17 mouse cellular contexts compared by ENCODE assay signal in the genomic region with DNA sequence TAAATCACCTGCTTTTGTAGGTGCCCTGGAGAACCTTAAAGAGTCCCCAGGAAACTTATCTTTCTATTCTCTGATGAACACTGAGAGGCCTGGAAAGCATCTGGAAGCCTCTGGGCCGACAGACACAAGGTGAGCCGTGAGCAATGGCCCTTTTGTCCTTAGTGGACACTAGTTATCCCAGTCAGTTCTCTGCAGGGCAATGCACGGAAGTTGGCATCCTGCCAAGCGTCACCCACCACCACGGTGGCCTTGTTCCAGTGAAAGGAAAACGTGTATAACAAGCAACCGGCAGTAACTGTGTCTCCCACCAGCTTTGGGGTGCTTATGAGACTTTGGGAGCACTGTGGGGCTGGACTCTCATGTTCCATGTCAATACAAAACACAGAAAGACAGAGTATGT. TPM values are rescaled to one million over a fixed set of nuclear protein-coding genes. Genes with fewer than 3 reads are reported as not detected.
DNase-seq lines count a peak whose midpoint lies in the region; ATAC-seq and TF ChIP-seq lines count a peak whose summit lies in the region.
"Had no signal": no experiment of that assay in that cellular context is flagged by ENCODE, and none has a peak within 500 bp of the region (broad histone marks: within the 10 kb centered on the region; RNA-seq: fewer than 3 reads in every experiment).

No protein-coding gene starts in this region.

- H3K27ac ChIP-seq in forebrain, embryonic 14.5 days (ENCODE audit: low read depth, low read length) = 0 out of 2 replicates have a peak overlapping the region, but pooled peaks have one; percentile 30
- no peak overlapping the region for H3K27ac ChIP-seq in forebrain, postnatal 0 days (ENCODE audit: low read depth, low read length)
- no peak overlapping the region for H3K27ac ChIP-seq in kidney, embryonic 14.5 days (ENCODE audit: low read depth, low read length)
- H3K27ac ChIP-seq: left cerebral cortex, adult 2 months; limb, embryonic 10.5 days; lung, embryonic 15.5 days; macrophage; midbrain, embryonic 12.5 days had no signal

- no peaks in the 10 kb centered on the region for H3K9me3 ChIP-seq in forebrain, embryonic 14.5 days (replicated peaks; ENCODE audit: control insufficient read depth, low read length)
- no peaks in the 10 kb centered on the region for H3K9me3 ChIP-seq in forebrain, postnatal 0 days (ENCODE audit: low read length)
- no peaks in the 10 kb centered on the region for H3K9me3 ChIP-seq in kidney, embryonic 14.5 days (ENCODE audit: control insufficient read depth, low read length)
- H3K9me3 ChIP-seq: limb, embryonic 10.5 days; lung, embryonic 15.5 days; midbrain, embryonic 12.5 days had no signal

- DNase-seq in forebrain, embryonic 14.5 days (ENCODE audit: low spot score) = no peak
- no peak for DNase-seq in forebrain, postnatal 0 days
- DNase-seq in kidney, postnatal 4 days = peak; percentile 26 to 30
- peak; percentile 24 for DNase-seq in urinary bladder, postnatal 14 days (ENCODE audit: low spot score)
- no peak for DNase-seq in urinary bladder, postnatal 4 days (ENCODE audit: low spot score in 2 of 2)
- no peak for DNase-seq in spleen, postnatal 4 days (ENCODE audit: low spot score in 2 of 2)
- no peak for DNase-seq in cerebellum, postnatal 14 days
- DNase-seq: cerebellum, adult 11 months; cerebellum, postnatal 36 days; gastrocnemius, postnatal 14 days had no signal

- 0 out of 2 replicates have a peak overlapping the region, but pooled peaks have one; percentile 29 for H3K9ac ChIP-seq in forebrain, embryonic 14.5 days (ENCODE audit: low read length)
- H3K9ac ChIP-seq in forebrain, postnatal 0 days = no peak overlapping the region
- no peak overlapping the region for H3K9ac ChIP-seq in kidney, embryonic 14.5 days (ENCODE audit: low read depth, low read length)
- H3K9ac ChIP-seq: lung, embryonic 15.5 days had no signal

- H3K4me1 ChIP-seq in forebrain, embryonic 14.5 days (ENCODE audit: control insufficient read depth, insufficient read depth, low read length) = peaks cover 22% of the 10 kb centered on the region
- H3K4me1 ChIP-seq in forebrain, postnatal 0 days (ENCODE audit: insufficient read depth) = peaks cover 19% of the 10 kb centered on the region; the same call in 1 of the 2 replicates
- peaks cover 28% of the 10 kb centered on the region for H3K4me1 ChIP-seq in kidney, embryonic 14.5 days (ENCODE audit: control insufficient read depth, insufficient read depth, low read length)

- no peak for ATAC-seq in forebrain, embryonic 14.5 days
- no peak for ATAC-seq in forebrain, postnatal 0 days
- ATAC-seq in kidney, embryonic 14.5 days (ENCODE audit: low FRiP score, low TSS enrichment) = no peak

- peak overlapping the region; percentile 16; the same call in 1 of the 2 replicates for H3K4me2 ChIP-seq in forebrain, embryonic 14.5 days (ENCODE audit: low read length)
- no peak overlapping the region for H3K4me2 ChIP-seq in forebrain, postnatal 0 days (ENCODE audit: low read depth)
- H3K4me2 ChIP-seq in kidney, embryonic 14.5 days (replicated peaks; ENCODE audit: low read depth, low read length) = no peak overlapping the region
- H3K4me2 ChIP-seq: liver, embryonic 11.5 days; lung, embryonic 15.5 days; midbrain, embryonic 12.5 days had no signal

- H3K36me3 ChIP-seq in forebrain, embryonic 14.5 days (ENCODE audit: control insufficient read depth, insufficient read depth, low read length) = peaks cover 48% of the 10 kb centered on the region
- peaks cover 29% of the 10 kb centered on the region for H3K36me3 ChIP-seq in forebrain, postnatal 0 days (ENCODE audit: insufficient read depth)
- H3K36me3 ChIP-seq in kidney, embryonic 14.5 days (ENCODE audit: control insufficient read depth, insufficient read depth, low read length) = peaks cover 41% of the 10 kb centered on the region

- no peaks in the 10 kb centered on the region for H3K27me3 ChIP-seq in forebrain, embryonic 14.5 days (replicated peaks; ENCODE audit: control insufficient read depth, insufficient read depth, low read length)
- no peaks in the 10 kb centered on the region for H3K27me3 ChIP-seq in forebrain, postnatal 0 days (ENCODE audit: insufficient read depth, low read length)
- no peaks in the 10 kb centered on the region for H3K27me3 ChIP-seq in kidney, embryonic 14.5 days (ENCODE audit: control insufficient read depth, insufficient read depth, low read length)
- H3K27me3 ChIP-seq: lung, embryonic 15.5 days had no signal

- 41% methylated on average over 7 of the region's 7 CpGs for WGBS in forebrain, embryonic 14.5 days
- WGBS in forebrain, postnatal 0 days = 30% methylated on average over 7 of the region's 7 CpGs
- 70% methylated on average over 7 of the region's 7 CpGs for WGBS in kidney, embryonic 14.5 days

- no peak overlapping the region for H3K4me3 ChIP-seq in forebrain, embryonic 14.5 days (ENCODE audit: low read depth, low read length)
- no peak overlapping the region for H3K4me3 ChIP-seq in forebrain, postnatal 0 days (ENCODE audit: low read depth, low read length)
- H3K4me3 ChIP-seq in kidney, embryonic 14.5 days (ENCODE audit: low read length) = no peak overlapping the region
- H3K4me3 ChIP-seq: left cerebral cortex, adult 2 months; limb, embryonic 10.5 days; lung, embryonic 15.5 days had no signal

- no peak for TF ChIP-seq CTCF in forebrain, postnatal 0 days (IDR thresholded peaks at IDR 0.05; ENCODE audit: low read depth)

RNA-seq across cellular contexts. Expression of gene Pebp1, which starts 2.7 kb away (rescaled TPM):
- polyA plus RNA-seq in forebrain, embryonic 14.5 days (2014; fragmentation: Nextera tagmentation; extraction: Ambion mirVana) = 1,292 and 1,314 TPM in 2 replicates
- total RNA-seq in forebrain, postnatal 0 days (2014; rRNA removed) = 1,357 and 1,641 TPM in 2 replicates
- polyA plus RNA-seq in forebrain, postnatal 0 days (2015; fragmentation: Nextera tagmentation; extraction: Ambion mirVana) = 1,186 and 1,234 TPM in 2 replicates
- polyA plus RNA-seq in kidney, embryonic 14.5 days (2014; fragmentation: Nextera tagmentation; extraction: Ambion mirVana) = 710 and 781 TPM in 2 replicates

RNA-seq across cellular contexts. Expression of gene Vsig10, which starts 34.2 kb away (rescaled TPM):
- 0.69 and 1.1 TPM in 2 replicates for polyA plus RNA-seq in forebrain, embryonic 14.5 days (2014; fragmentation: Nextera tagmentation; extraction: Ambion mirVana)
- 1.0 and 1.4 TPM in 2 replicates for total RNA-seq in forebrain, postnatal 0 days (2014; rRNA removed)
- 0.77 and 1.4 TPM in 2 replicates for polyA plus RNA-seq in forebrain, postnatal 0 days (2015; fragmentation: Nextera tagmentation; extraction: Ambion mirVana)
- 7.4 and 9.0 TPM in 2 replicates for polyA plus RNA-seq in kidney, embryonic 14.5 days (2014; fragmentation: Nextera tagmentation; extraction: Ambion mirVana)

Comparison
In these comparisons a context has a peak if more than half of its experiments do, and no peak if none do; other contexts are left out.
1. DNase-seq: peak in kidney, postnatal 4 days (2 of 2) and urinary bladder, postnatal 14 days (single experiment); none in forebrain, embryonic 14.5 days (single experiment), forebrain, postnatal 0 days (single experiment), urinary bladder, postnatal 4 days (0 of 2), spleen, postnatal 4 days (0 of 2) and cerebellum, postnatal 14 days (0 of 2).